Mouse (Mus musculus) left cerebral cortex, adult 2 months (tissue): ENCODE data around the gene Abhd11. TPM values are rescaled to one million over a fixed set of nuclear protein-coding genes. Genes with fewer than 3 reads are reported as not detected.

Experiments
- DNase-seq, 2 experiments: peaks; one replicate each; pipeline ENCODE4 v3.0.0; 2021 to 2022; ENCODE audit warnings: low spot score in 2 of 2, mixed read lengths in 1 of 2; ENCODE audit errors: extremely low spot score in 1 of 2
- H3K27ac ChIP-seq: fragments of 200-600 bp; 2 replicates; pipeline ENCODE4 v1.8.1; 2022
- H3K4me3 ChIP-seq: fragments of 200-600 bp; 2 replicates; pipeline ENCODE4 v1.8.1; 2022
- CTCF ChIP-seq: fragments of 200-600 bp; IDR thresholded peaks from 2 replicates; pipeline ENCODE4 v1.8.1; 2022; ENCODE audit warnings: antibody characterized with exemption, mild to moderate bottlenecking, moderate library complexity
- intact Hi-C: fragments of 180-260 bp; cut with DNase I; formaldehyde crosslinking; loops from one replicate; pipeline ENCODE4 v1.15.1; 2025
- total RNA-seq, 2 experiments: library from RNA; stranded (reverse); gene quantifications; 2 replicates each; pipeline ENCODE4 v1.2.3; 2021

Abhd11 gene
- total RNA-seq, 2 experiments from 2014 or later: 31.3 to 39.3 TPM

GRCm38 (mm10) chr5:135011809-135012613 lies 3.1 kb downstream of the Abhd11 start:
- no peak for DNase-seq
- no peak for TF ChIP-seq CTCF
- intact Hi-C loops: loop anchor here (5.0 to 10.0 kb wide), 2 partner anchors 175 to 273 kb away; partner anchors contain the start of gene Baz1b
- Histone ChIP-seq H3K27ac (no peak overlapping the region), H3K4me3 (no peak overlapping the region)

GRCm38 (mm10) chr5:135012671-135013441 lies 3.9 kb downstream of the Abhd11 start:
- DNase-seq: peak; percentile 73 to 81
- intact Hi-C loops: loop anchor here (1.0 to 10.0 kb wide), 3 partner anchors 64 to 272 kb away; partner anchors contain the start of gene Baz1b
- Histone ChIP-seq H3K27ac (no peak overlapping the region), H3K4me3 (no peak overlapping the region)
- peak; percentile 58 for TF ChIP-seq CTCF

GRCm38 (mm10) chr5:135015497-135015896 lies 6.5 kb downstream of the Abhd11 start:
- Histone ChIP-seq H3K27ac (no peak overlapping the region), H3K4me3 (no peak overlapping the region)
- peak; percentile 86 to 93 for DNase-seq
- no peak; the same call in none of the 2 replicates for TF ChIP-seq CTCF
- intact Hi-C loops: loop anchor here (5.0 to 10.0 kb wide), 2 partner anchors 47 to 269 kb away; partner anchors contain the start of genes Bud23 and Dnajc30

- H3K4me3 ChIP-seq: no peak overlapping the region
- intact Hi-C loops: loop anchor here (5.0 to 10.0 kb wide), 2 partner anchors 46 to 269 kb away; partner anchors contain the start of genes Bud23 and Dnajc30
- no peak for DNase-seq
- no peak overlapping the region for H3K27ac ChIP-seq
- TF ChIP-seq CTCF: peak; percentile 49
These were observed 7.3 kb downstream of the Abhd11 start for GRCm38 (mm10) chr5:135016224-135016759.

GRCm38 (mm10) chr5:135021814-135022213 lies 12.9 kb downstream of the Abhd11 start:
- H3K27ac ChIP-seq: no peak overlapping the region
- no peak for DNase-seq
- H3K4me3 ChIP-seq: no peak overlapping the region
- no peak for TF ChIP-seq CTCF
- intact Hi-C loops: no loop called here

GRCm38 (mm10) chr5:135023344-135024173 lies 14.6 kb downstream of the Abhd11 start, which contains the start of gene Stx1a:
TSS of gene Stx1a (plus strand) at chr5:135023482.
- intact Hi-C loops: no loop called here
- Histone ChIP-seq H3K4me3 (peak within 1 kb of the TSS; percentile 85), H3K27ac (peak within 1 kb of the TSS; percentile 86)
- peak; percentile 87 to 89 for DNase-seq
- TF ChIP-seq CTCF: no peak; the same call in 1 of the 2 replicates

GRCm38 (mm10) chr5:135024665-135025224 lies 15.8 kb downstream of the Abhd11 start:
- TF ChIP-seq CTCF: no peak
- intact Hi-C loops: no loop called here

GRCm38 (mm10) chr5:135025899-135026298 lies 16.9 kb downstream of the Abhd11 start:
- Histone ChIP-seq H3K27ac (peak overlapping the region; percentile 89), H3K4me3 (peak overlapping the region; percentile 85)
- intact Hi-C loops: loop anchor here (1.0 kb wide), 1 partner anchor 14 kb away; no protein-coding TSS in a partner anchor
- TF ChIP-seq CTCF: peak; percentile 24
- DNase-seq: peak in 1 of 2 experiments; percentile 64

More at GRCm38 (mm10) chr5:135024665-135025224, 15.8 kb downstream of the Abhd11 start:
- peak overlapping the region; percentile 89 for H3K27ac ChIP-seq
- no peak for DNase-seq
- H3K4me3 ChIP-seq: peak overlapping the region; percentile 85

- no peak for TF ChIP-seq CTCF
- H3K4me3 ChIP-seq: peak overlapping the region; percentile 23; the same call in 1 of the 2 replicates
- DNase-seq: peak; percentile 60 to 79
- H3K27ac ChIP-seq: peak overlapping the region; percentile 80
- intact Hi-C loops: no loop called here
These were observed 20.3 kb downstream of the Abhd11 start for GRCm38 (mm10) chr5:135029007-135029854.

- TF ChIP-seq CTCF: no peak
- intact Hi-C loops: no loop called here
These were observed 23.6 kb downstream of the Abhd11 start for GRCm38 (mm10) chr5:135032581-135032980.

More at GRCm38 (mm10) chr5:135032581-135032980, 23.6 kb downstream of the Abhd11 start:
- no peak for DNase-seq
- no peak overlapping the region for H3K4me3 ChIP-seq
- no peak overlapping the region for H3K27ac ChIP-seq
